Mouse (Mus musculus) ovary, postnatal 10 days (tissue): ENCODE results near the gene Pllp.

ENCODE experiments used
- DNase-seq: peaks from one replicate; pipeline ENCODE4 v3.0.0; 2022; ENCODE audit warnings: low spot score

The Pllp gene

DNA sequence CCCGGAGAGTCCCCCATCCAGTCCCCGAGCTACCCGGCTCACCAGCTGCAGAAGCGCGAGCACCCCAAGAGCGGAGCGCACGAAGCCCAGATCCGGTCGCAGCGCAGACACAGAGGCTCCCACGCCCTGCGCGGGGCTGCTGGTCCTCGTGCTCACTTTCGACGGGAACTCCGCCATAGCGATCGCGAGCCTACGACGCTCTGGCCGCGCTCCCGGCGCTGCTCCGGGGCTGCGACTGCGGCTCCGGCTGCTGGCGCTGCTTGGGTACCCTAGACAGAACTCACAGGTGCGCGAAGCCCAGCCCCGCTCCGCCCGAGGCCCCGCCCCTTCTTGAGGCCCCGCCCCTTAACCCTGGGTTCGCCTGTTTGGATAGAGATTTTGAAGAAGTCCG is at the start of gene Pllp:
TSS of gene Pllp (minus strand) at position 285 of the 391 bp plus-strand sequence.
- no peak for DNase-seq

DNA sequence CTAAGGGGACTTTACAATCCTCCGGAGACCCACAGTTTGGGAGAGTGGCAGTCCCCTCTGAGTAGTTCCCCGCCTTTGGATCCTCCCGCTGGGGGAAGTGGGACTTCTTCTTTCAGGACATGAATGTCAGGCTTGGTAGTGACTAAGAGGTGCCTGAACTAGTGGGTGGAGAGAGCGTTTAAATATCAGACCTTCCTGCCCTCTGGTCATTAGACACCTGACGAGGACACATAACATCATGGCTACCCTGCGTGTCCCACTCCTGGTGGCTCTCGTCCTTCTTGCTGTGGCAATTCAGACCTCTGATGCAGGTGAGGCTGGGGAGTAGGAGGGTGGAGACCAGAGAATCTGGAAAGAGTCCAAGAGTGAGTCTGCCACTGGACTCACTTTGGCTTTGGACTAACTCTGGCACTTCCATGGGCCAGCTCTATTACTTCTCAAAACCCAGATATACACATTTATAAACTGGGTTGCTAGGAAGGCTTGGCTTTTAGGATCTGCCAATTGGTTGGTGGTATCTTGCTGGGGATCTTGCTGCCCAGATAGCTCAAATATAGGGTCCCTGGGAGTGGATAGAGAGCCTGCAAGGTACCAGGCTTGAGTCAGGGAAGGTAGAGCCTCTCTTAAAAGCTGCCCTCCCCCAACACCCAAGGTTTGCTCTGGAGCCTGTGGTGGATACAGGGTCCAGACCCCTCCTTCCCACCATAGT is 49.6 kb upstream of the Pllp start, which contains the start of gene Ccl22:
TSS of gene Ccl22 (plus strand) at position 115 of the 709 bp plus-strand sequence.
- no peak for DNase-seq

DNA sequence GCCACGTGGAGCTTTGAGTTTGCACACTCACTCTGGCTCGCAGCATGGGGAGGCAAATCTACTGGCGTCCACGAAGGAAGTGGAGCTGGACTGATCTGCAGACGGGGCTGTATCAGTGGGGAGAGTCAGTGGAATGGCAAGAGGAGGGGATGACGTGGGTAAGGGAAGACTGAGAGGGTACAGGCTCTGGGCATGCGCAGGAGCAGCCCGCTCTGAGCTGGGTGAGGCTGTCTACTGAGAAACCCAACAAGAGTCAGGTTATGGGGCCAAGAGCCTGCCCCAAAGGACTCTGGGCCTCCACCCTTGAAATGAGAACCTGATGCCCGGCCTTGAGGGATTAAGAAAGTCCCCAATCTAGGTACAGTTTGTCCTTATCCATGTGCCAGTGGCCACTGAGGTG is 48.9 kb upstream of the Pllp start:
- DNase-seq: no peak

DNA sequence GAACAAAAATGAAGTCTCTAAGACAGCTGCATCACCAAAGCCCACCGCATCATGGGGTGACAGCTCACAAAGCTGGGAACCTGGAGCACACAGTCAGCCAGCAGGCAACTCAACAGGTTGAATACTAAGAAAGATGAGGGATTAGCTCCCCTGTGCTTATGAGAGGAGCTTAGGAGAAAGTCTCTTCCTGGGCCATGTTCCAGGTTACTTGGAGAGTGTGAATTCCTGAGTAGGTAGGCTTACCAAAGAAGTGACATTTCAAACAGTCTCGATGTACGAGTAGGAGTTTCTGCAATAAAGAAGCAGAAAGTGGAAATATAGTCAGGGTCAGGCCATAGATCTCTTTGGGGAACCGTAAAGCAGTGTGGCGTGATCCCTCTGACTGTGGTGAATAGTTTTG is 48.4 kb upstream of the Pllp start:
- no peak for DNase-seq

DNA sequence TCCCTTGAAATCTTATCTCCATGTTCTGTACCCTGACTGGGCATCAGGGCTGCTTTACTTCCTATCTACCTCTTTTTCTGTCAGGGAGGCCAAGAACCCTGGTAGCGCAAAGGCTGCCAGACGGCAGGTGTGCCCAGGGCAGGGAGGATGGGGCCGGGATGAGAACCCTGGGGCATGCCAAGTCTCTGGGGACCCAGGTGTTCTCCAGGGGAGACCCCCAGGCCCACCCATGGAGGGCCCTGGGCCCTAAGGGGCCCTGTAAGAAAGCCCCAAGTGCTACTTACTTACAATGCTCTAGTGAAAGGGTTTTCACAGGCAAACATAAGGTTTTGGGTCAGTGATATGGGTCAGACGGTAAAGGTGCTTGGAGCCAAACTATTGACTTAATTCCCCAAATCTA is 45.6 kb upstream of the Pllp start:
- no peak for DNase-seq

DNA sequence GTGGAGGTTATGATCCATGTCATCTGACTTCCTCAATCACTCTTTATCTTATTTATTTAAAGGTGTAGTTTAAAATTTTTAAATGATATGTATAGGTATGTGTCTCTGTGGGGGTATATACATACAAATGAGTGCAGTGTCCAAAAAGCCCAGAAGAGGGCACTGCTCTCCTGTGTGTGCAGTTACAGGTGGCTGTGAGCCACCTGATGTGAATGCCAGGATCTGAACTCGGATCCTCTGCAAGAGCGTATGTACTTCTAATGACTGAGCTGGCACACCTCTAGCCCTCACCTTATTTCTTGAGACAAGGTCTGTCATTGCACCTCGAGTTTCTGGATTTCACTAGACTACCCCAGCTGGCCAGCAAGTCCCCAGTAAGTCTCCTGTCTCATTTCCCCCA is 44.5 kb upstream of the Pllp start:
- no peak for DNase-seq

DNA sequence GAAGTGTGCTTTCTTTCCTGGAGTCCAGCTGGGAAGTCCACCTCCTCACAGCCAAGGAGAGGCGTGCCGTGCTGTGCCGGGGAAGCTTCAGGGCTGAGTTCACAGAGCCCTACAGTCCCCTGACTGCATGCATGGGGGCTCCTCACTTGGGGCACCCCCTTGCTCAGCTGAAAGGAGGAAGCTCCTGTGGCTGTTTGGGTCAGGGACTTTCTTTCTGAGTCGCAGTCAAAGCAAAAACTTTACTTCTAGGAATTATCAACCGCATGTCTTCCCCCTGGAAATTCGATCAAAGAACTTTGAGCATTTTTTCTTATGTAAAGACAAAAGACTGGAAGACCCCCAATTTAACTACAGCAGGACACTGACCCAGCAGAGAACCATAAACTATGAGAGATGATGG is 43.8 kb upstream of the Pllp start:
- no peak for DNase-seq

DNA sequence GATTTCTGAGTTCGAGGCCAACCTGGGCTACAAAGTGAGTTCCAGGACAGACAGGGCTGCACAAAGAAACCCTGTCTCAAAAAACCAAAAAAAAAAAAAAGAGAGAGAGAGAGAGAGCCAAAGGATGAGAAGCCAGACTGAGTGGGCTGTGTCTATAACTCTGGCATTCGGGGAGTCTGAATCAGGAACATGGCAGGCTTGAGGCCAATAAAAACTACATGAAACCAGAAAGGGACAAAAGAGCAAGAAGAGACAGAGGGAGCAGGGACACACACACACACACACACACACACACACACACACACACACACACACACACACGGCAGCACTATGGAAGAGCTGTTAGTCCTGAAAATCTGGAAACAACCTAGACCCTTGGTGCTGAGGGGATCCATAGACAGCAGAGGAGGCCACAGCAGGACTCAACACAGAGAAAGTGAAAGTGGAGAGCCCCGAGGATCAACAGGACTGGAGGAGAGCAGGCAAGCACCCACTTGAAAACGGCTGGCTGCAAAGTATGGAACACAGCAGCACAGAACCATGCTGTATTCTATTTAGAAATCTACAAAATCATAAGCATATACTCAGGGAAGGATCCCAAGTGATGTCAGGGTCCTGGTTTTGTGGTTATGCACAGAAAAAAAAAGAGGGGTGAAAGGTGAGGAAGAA is 39.5 kb upstream of the Pllp start:
- no peak for DNase-seq

DNA sequence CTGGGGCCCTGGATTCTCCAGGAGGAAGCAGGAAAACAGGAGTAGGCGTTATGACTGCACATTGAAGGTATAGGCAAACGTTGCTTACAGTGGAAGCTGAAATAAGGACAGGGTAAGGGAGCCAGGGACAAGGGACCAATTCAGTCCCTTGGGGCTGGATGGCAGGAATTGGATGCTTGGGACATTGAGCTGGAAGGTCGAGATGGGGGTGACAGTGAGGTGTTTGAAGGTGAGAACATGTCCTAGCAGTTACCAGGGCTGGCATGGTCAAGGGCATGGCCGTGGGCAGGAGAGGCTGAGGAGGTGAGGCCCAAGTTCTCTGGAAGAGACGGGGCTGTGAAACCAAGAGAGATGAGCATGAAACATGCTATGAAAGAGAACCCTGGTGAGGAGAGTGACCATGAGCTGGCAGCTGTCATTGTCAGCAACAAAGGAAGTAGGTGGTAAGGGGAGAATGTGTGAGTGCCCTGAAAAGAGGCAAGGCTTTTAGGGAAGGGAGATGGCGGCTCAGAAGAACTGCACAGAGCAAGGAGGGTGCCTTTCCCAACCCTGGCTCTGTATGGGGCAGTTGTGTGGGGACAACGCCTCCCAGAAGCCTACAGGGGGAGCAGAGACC is 38.8 kb upstream of the Pllp start:
- no peak for DNase-seq

DNA sequence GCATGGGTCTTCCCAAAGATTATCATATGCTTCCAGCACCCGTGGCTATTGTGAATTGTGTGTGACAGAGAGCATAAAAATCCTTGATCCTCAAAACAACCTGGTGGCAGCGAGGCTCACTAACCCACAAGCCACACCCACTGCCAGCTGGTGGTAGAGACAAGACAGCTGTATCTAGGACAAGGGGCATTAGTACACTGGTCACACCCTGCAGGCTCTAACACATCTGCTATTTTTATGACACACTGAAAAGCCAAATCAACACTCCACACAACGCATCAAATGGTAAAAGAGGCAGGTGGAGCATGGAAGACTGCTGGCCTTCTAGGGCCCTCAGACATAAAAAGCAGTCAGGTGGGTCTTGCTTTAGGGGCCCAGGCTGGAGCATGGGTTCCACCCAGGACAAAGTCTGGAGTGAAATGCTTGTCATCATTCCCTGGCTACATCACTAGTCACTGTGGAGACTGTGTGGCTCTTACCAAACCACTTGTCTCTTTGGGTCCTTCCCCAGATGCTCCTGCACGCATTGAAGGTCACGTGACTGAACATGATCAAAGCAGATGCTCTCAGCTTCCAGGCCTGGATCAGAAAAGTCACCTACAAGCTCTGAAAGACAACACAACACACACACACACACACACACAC is 37.9 kb upstream of the Pllp start:
- DNase-seq: no peak

DNA sequence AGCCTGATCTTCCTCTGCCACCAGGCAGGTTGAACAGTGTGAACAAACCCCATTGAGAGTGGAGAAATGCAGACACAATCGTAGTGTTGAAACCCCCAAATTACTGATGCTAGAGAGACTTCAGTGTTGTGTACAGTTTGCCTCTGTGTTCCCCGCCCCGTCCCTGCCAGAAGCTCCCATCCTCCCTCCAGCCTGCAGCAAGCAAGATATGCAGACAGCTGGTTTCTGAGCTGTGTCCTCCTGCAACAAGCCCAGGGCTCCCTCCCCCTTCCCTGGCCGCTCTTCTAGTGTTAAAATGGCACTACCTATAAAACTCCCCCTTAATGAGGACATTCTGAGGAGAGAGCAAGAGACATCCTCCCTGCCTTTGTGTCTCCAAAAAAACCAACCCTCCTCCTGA is 33.2 kb upstream of the Pllp start:
- no peak for DNase-seq

DNA sequence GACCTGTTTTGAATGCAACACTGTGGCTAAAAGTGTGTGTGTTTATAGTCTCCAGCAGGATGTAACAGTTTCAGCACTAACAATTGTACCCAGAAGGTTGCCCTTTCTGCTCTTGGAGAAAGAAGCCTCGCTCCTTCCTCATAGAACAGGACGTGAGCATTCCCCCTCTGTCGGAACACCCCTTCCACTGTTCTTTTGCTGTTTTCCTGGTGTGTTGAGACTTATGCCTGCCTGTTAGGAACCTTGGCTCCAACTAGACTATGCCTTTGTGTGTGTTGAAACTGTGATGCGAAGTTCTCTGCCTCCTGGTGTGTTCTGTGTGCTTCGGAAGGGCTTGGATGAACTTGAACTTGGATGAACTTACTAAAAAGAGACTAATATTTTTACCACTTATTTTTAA is 29.9 kb upstream of the Pllp start:
- DNase-seq: no peak

DNA sequence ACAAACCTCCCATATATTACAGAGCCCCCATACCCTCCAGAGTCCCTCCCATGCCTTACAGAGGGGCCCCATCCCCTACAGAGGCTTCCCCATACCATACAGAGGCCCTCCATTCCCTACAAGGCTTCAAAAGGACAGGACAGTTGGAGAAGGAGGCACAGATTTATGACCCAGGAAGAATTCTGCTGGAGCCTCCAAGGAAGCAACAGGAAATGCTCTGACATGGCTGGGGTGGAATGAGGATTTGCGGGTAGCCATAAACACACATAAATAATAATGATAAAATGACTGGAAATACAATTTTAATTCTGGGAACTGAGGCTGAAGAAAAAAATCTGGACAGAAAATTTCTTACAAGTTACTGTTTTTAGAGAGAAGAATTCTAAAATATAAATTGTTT is 20.8 kb upstream of the Pllp start:
- no peak for DNase-seq

DNA sequence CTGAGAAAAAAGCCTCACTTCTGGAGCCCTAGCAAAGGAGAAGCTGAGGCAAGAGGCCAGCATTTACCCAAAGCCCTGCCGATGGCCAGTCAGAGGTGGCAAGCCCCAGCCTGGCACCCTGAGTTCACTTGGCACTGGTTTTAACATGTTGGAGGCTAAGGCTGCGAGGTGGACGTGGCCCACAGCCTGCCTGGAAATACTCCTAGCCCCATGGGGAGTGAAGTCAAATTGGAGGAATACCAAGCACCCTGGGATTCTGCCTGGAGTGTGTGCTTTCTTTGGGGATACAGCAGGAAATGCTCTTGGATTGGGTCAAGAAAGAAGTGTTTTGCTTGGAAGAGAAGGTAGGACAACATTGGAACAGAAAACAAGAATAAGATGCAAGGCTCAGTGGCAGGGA is 19.8 kb upstream of the Pllp start:
- DNase-seq: no peak

DNA sequence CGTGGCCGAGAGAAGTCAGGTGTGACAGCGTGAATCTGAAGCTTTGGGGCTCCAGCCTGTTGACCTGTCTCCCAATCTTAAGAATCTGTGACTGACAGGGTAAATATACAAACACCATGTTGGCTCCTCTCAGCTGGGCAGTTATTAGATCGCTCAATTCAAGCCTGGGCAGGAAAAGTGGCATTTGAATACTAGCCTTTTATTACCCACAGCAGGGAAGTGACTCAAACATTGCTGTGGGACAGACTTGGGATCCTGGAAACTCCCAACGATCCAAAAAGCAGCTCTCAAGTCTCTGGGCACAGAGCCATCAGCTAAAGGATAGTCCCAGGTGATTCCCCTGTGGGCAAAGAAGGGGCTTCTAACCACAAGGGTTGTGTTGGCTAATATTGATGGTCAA is 18.5 kb upstream of the Pllp start:
- DNase-seq: no peak

DNA sequence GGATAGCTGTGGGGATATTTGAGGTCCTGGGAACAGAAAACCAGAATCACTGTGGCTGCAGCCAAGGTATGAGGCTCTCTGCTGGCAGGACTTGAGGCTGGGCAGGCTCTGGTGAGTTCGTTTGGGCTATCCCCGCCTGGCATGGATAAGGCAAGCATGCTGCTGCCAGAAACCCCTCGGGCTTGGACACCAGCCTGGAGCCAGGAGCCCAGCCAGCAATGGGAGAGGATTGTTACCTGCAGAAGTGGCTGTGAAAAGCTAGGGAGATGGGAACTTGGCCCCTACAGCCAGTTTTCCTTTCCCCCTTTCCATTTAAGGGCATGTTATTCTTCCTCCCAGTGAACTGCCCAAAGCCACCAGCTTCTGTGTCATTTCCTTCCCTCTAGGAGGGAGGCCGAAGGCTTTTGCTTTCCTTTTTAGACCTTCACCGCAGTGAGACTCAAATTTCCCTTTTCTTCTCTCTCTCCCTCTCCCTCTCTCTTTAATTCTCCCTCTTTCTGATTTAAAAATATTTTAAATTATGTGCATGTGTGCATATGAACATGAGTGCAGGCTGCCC is 15.2 kb upstream of the Pllp start:
- DNase-seq: no peak

DNA sequence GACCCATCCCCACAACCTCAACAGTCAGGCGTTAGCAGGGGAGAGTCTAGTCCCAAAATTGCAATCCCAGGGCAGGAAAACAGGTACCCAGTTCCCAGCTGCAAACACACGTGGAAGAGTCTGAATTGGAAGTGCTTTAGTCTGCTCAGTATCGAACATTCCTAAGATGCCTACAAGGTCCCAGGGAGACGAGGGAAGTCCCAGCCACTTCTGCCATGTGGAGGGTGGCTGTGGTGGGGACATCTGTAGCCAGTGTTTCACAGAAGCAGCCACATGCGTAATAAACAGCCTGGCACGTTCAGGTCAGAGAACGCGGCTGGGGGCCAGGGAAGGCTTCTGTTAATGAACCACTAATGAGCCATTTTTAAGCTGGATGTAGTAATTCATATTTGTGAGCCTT is 14.3 kb upstream of the Pllp start:
- DNase-seq: no peak

DNA sequence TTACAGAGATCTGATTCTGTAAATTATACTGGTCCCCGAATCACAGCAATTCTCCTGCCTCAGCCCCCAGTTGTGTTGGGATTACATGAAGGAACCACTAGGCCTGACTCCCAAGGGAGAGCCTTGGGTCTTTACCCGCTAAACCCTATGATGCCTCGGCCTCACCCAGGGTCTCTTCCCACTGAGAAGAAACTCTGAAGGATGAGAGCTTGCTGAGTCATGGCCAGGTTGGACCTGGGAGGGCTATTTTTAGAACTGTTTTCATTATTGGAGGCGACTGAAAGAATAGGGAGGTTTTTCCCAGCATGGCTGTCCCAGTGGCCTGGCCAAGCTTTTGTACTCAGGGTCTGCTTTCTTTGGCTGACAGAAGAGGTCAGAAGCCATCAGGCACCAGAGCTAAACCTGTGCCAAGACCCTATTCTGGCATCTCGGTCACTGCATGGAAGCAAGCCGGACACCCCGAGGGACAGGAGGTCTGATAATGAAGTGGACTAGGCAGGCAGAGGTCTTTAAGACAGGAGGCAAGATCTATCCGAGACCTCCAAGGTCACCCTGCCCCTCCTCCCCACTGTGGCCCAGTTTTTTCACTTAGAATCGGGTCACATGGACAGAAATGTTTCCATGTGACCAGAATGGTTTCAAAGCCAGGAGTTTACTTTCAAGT is 10.8 kb upstream of the Pllp start:
- DNase-seq: no peak

DNA sequence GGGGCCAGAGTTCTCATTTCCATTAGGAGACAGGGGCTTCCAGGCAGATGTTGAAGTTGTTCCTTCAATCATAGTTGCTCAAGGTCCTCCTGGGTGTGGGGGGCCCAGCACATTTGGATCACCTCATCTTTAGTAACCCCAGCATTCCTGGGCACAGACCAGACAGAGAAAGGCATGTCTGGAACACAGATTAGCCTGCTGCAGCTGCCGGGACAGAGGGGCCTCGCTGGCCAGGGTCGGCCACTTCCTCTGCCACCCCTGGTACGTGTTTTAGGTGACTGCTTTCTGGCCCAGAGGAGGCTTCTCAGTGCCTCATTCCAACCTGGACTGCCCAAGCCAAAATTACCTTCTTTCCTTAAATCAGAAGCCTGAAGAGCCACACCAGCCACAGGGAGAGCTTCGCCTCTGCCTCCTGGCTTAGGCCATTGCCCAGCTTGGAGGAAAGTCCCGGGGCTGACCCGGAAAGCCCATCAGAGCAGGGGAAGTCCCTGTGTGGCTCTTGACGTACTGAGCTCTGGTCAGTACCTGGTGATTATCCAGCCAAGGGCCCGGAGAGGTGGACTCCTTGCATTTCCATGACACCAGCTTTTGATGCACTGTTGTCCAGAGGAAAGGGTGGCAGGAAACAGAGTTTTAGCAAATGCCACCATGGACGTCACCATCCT is 9.6 kb upstream of the Pllp start:
- DNase-seq: no peak

DNA sequence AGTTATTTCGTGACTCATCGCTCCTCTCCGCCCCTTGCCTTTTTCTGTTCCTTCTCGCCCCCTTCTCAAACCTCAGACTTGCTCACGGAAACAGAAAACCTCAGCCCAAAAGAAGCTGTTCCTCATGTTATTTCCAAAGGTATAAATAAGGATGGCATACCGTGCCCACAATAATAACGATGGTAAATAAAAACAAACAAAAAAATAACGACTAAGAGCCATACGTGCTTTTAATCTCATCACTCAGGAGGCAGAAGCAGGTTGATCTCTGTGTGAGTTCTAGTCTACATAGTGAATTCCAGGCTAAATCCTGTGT is 8.5 kb upstream of the Pllp start:
- DNase-seq: no peak

DNA sequence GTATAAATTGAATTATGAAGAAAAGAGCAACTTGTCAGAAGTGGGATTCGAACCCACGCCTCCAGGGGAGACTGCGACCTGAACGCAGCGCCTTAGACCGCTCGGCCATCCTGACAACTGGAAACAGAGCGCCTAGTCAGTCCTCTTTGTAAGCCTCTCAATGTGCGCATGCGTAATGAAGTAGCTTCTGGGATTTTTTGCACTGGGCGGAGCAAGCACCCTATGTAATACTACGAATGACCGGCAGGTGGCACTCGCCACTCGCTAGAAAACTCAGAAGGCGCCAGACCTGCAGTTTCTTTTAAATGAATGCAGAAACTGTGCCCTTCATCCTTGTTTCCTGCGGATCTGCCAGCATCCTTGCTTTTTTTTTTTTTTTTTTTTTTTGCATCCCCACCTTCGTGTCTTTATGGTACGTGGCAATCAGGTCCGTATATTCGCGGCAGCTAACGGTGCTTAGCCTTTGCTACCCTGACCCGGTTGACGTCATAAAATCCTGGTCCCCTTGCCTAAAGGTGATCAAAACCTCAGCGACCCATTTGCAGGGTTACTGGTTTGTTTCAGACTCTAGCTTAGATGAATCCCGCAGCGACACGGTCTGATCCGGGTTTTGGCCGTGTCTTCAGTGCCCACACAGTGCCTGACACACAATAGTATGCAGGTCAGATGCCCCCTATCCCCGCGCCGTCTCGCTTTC is 8.0 kb upstream of the Pllp start:
- peak; percentile 99 for DNase-seq
